Mouse (Mus musculus) lung, postnatal 0 days (tissue): ENCODE results near the gene Zmynd8. TPM values are rescaled to one million over a fixed set of nuclear protein-coding genes. Genes with fewer than 3 reads are reported as not detected.

Source experiments
- ATAC-seq: fragments of 200-750 bp; cut with Nextera tagmentation; 2 replicates; pipeline ENCODE4 v1.8.0; 2017; ENCODE audit warnings: moderate library complexity
- DNase-seq: peaks from one replicate; pipeline ENCODE4 v3.0.0-alpha.2; 2016; ENCODE audit warnings: low spot score
- H3K27ac ChIP-seq: fragments of 300-500 bp; sonication (generic); 2 replicates; pipeline ENCODE4 v1.5.1; 2014; ENCODE audit warnings: antibody characterized with exemption, mild to moderate bottlenecking, low read length, mixed read lengths
- H3K27me3 ChIP-seq: fragments of 300-500 bp; sonication (generic); replicated peaks from 2 replicates; pipeline ENCODE4 v1.6.1; 2014; ENCODE audit warnings: low read length, mixed read lengths; ENCODE audit not compliant: insufficient read depth
- H3K36me3 ChIP-seq: fragments of 300-500 bp; sonication (generic); 2 replicates; pipeline ENCODE4 v1.6.1; 2014; ENCODE audit warnings: low read length, mixed read lengths; ENCODE audit not compliant: insufficient read depth
- H3K4me1 ChIP-seq: fragments of 300-500 bp; sonication (generic); 2 replicates; pipeline ENCODE4 v1.6.1; 2014; ENCODE audit warnings: antibody characterized with exemption, low read depth, low read length, mixed read lengths; ENCODE audit not compliant: insufficient read depth
- H3K4me2 ChIP-seq: fragments of 300-500 bp; sonication (generic); replicated peaks from 2 replicates; pipeline ENCODE4 v1.6.1; 2014; ENCODE audit warnings: low read depth, mild to moderate bottlenecking, low read length, moderate library complexity, mixed read lengths
- H3K4me3 ChIP-seq: fragments of 300-500 bp; sonication (generic); 2 replicates; pipeline ENCODE4 v1.5.1; 2014; ENCODE audit warnings: low read depth, low read length
- H3K9ac ChIP-seq: fragments of 300-500 bp; sonication (generic); replicated peaks from 2 replicates; pipeline ENCODE4 v1.6.1; 2014; ENCODE audit warnings: low read depth, mild to moderate bottlenecking
- H3K9me3 ChIP-seq: fragments of 300-500 bp; sonication (generic); 2 replicates; pipeline ENCODE4 v1.6.1; 2016; ENCODE audit warnings: low read length, mixed read lengths
- CTCF ChIP-seq: IDR thresholded peaks from 2 replicates; pipeline ENCODE4 v1.5.1; 2016; ENCODE audit warnings: antibody characterized with exemption, mild to moderate bottlenecking
- EP300 ChIP-seq: IDR thresholded peaks from 2 replicates; pipeline ENCODE4 v1.6.1; 2016; ENCODE audit warnings: antibody characterized with exemption, mild to moderate bottlenecking, control low read depth
- WGBS: fragments of 180-500 bp; shearing (Covaris S2); extraction: QIAGEN DNeasy Blood & Tissue Kit; methylation state at CpG from one replicate; pipeline ENCODE4 v1.1.7; 2014; 5-methylcytosine and 5-hydroxymethylcytosine counted together
- polyA plus RNA-seq: library from polyadenylated mRNA; unstranded; fragments of >200 nt; fragmentation: Nextera tagmentation; extraction: Ambion mirVana; gene quantifications from 2 replicates; pipeline ENCODE4 v1.2.1, GENCODE M21; 2015

Gene Zmynd8
- 30.7 and 32.1 TPM in 2 replicates for polyA plus RNA-seq

DNA sequence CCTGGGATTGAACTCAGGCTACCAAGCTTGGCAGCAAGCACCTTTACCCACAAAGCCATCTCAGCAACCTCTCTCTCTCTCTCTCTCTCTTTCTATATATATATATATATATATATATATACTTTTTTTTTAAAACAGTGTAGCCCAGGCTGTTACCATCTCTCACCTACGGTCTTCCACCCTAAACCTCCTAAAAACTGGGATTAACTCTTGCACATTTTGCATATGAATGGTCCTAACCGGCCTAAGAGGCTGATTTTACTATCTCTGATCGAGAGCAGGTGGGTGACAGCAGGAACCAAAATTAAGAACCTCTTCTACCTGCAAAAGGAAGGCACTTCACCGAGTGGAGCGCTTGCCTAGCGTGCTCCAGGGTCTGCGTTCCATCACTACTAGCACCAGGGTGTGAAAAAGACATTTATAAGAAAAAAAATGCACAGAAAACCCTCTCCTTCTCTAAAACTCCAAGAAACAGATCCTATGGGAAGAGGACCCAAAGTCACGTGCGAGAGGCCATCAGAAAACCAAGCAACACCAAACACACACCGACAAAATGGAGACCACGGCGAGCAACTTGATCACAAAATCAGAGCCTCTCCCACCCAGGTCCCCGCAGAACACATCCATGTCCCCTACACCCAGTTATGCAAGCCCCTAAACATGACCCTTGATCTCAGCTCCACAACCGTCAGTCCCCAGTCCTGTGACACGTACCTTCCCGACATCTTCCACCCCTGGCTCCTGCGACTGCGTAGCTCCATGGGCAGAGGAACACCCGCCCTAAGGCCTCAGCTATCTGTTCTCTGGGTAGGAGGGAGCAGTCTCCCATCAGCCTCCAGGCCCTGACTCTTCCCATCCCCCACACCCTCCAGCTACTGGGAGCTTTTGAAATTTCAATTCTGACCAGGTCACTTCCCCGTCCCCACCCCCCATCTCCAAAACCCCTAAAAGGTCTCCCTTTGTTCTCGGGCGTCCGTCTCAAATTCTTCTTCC is at the start of gene Zmynd8:
Gene Zmynd8 (minus strand): TSS at position 815 of the 993 bp plus-strand sequence.
- Histone ChIP-seq H3K9me3 (no peaks in the 10 kb centered on the region), H3K4me1 (peaks cover 8% of the 10 kb centered on the region; the same call in 1 of the 2 replicates), H3K9ac (no peak within 1 kb of the TSS), H3K27me3 (no peaks in the 10 kb centered on the region), H3K4me2 (no peak within 1 kb of the TSS), H3K36me3 (no peaks in the 10 kb centered on the region), H3K4me3 (no peak within 1 kb of the TSS), H3K27ac (0 out of 2 replicates have a peak within 1 kb of the TSS, but pooled peaks have one; percentile 72)
- DNase-seq (no peak), ATAC-seq (no peak)
- 71% methylated on average over 23 of the region's 23 CpGs for WGBS
- no peak for TF ChIP-seq EP300
- no peak for TF ChIP-seq CTCF

DNA sequence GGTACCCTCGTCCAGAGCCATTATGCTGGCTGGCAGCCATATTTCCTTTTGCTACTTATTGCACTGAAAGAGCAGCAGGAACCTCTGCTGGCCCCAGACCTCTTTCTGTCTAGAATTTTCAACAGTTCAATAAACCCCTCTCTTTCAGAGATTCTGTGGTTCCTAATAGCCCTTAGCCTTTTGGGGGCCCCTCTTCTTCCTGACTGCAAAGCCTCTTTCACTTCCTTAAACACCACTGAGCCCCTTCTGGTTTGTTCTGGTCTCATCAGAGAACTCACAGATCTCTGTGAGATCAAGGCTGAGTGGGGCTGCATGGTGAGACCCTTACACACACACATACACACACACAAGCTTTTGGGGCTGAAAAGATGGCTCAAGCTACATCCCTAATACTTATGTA is 49.2 kb upstream of the Zmynd8 start:
- 31% methylated on average over 1 of the region's 1 CpGs for WGBS
- H3K27me3 ChIP-seq: no peaks in the 10 kb centered on the region
- H3K4me2 ChIP-seq: no peak overlapping the region
- no peaks in the 10 kb centered on the region for H3K9me3 ChIP-seq
- ATAC-seq (no peak), DNase-seq (no peak)
- no peak overlapping the region for H3K4me3 ChIP-seq
- H3K27ac ChIP-seq: no peak overlapping the region
- H3K4me1 ChIP-seq: no peaks in the 10 kb centered on the region
- H3K9ac ChIP-seq: no peak overlapping the region
- TF ChIP-seq CTCF (no peak), EP300 (no peak)
- H3K36me3 ChIP-seq: no peaks in the 10 kb centered on the region

DNA sequence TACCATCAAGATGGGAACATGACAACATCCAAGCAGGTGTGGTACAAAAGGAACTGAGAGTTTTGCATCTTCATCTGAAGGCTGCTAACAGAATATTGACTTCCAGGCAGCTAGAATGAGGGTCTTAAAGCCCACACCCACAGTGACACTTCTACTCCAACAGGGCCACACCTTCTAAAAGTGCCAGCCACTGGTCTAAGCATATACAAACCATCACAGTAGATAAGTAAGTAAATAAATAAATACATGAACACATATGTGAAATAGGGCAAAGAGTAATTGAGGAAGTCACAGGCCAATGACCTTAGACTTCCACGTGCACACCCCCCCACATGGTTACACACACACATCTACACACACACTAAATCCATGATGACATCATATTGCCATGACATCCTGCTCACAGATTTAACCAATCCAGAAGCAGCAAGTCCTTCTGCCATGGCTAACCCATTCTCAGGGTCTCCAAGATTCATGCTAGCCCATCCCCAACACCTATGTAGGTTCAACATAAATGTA is 47.3 kb upstream of the Zmynd8 start:
- no peaks in the 10 kb centered on the region for H3K4me1 ChIP-seq
- WGBS: 73% methylated on average over 1 of the region's 1 CpGs
- H3K9ac ChIP-seq: no peak overlapping the region
- H3K36me3 ChIP-seq: no peaks in the 10 kb centered on the region
- TF ChIP-seq CTCF (no peak), EP300 (no peak)
- ATAC-seq (no peak), DNase-seq (no peak)
- no peaks in the 10 kb centered on the region for H3K9me3 ChIP-seq
- H3K27ac ChIP-seq: no peak overlapping the region
- no peaks in the 10 kb centered on the region for H3K27me3 ChIP-seq
- H3K4me2 ChIP-seq: no peak overlapping the region
- no peak overlapping the region for H3K4me3 ChIP-seq

DNA sequence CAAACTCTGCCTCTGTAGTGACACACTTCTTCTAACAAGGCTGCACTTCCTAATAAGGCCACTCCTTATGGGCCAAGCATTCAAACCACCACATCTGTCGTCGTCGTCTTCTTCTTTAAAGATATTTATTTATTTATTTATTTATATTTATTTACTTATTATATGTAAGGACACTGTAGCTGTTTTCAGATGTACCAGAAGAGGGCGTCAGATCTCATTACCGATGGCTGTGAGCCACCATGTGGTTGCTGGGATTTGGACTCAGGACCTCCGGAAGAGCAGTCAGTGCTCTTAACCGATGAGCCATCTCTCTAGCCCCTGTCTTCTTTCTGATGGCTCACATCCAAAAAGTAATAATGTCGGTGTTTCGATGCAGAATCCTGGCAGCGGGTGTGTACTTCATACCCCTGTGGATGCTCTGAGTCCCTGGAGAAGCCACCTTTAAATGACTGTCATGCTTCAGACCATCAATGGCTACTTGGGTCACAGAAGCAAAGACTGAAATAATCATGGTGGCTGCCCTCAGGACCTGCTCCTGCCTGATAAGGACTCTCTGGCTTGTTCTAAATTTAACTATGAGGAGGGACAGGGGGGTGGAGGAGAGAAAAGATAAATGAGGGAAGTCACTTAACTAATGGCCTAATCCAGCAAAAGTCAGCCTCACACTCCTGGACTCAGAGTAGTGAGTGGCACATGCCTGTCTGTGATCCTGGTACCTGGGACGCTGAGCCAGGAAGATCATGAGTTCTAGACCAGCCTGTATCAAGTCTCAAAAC is 45.9 kb upstream of the Zmynd8 start:
- Histone ChIP-seq H3K4me2 (no peak overlapping the region), H3K4me1 (no peaks in the 10 kb centered on the region), H3K9me3 (no peaks in the 10 kb centered on the region), H3K27me3 (no peaks in the 10 kb centered on the region), H3K36me3 (no peaks in the 10 kb centered on the region), H3K27ac (no peak overlapping the region), H3K4me3 (no peak overlapping the region), H3K9ac (no peak overlapping the region)
- no peak for ATAC-seq
- no peak for TF ChIP-seq EP300
- TF ChIP-seq CTCF: no peak
- DNase-seq: no peak
- WGBS: 75% methylated on average over 11 of the region's 11 CpGs

DNA sequence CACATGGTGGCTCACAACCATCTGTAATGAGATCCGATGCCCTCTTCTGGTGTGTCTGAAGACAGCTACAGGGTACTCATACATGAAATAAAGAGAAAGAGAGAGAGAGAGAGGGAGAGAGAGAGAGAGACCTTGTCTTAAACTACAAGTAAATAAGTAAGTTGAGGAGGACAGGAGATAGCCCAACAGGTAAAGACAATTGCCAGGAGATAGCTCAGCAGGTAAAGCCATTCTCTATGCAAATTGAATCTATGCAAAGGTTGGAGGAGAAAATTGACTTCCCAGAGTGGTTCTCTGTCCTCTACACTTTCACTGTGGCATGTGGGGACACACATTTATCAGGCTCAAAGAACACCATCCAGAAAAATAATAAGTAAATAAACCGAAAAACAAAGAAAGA is 44.3 kb upstream of the Zmynd8 start:
- TF ChIP-seq CTCF (no peak), EP300 (no peak)
- Histone ChIP-seq H3K4me3 (no peak overlapping the region), H3K27ac (no peak overlapping the region), H3K4me1 (no peaks in the 10 kb centered on the region), H3K27me3 (no peaks in the 10 kb centered on the region), H3K9me3 (no peaks in the 10 kb centered on the region), H3K4me2 (no peak overlapping the region), H3K9ac (no peak overlapping the region), H3K36me3 (no peaks in the 10 kb centered on the region)
- no peak for ATAC-seq
- DNase-seq: no peak
- WGBS: 85% methylated on average over 2 of the region's 2 CpGs

DNA sequence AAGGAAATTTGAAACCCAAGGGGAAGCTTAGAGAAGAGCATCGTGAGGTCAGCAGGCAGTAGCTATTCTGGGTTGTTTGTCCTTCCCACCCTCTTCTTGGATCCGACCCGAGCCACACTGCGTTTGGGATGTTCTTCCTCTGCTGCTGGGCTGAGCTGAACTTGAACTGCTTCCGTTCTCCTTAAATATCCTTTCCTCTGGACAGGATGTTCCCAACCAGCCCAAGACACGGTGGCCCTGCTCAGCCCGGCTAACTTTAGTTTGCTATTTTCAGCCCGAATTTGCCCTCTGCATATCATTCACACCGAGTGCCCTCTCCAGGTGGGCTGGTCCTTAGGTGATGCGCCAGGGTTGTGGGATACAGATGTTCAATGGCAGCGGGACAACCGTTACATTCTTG is 37.3 kb upstream of the Zmynd8 start:
- Histone ChIP-seq H3K27me3 (no peaks in the 10 kb centered on the region), H3K36me3 (no peaks in the 10 kb centered on the region), H3K9me3 (no peaks in the 10 kb centered on the region), H3K4me2 (no peak overlapping the region), H3K4me3 (no peak overlapping the region), H3K9ac (no peak overlapping the region), H3K4me1 (0 out of 2 replicates have a peak, but pooled peaks cover 4% of the 10 kb centered on the region), H3K27ac (peak overlapping the region; percentile 33; the same call in 1 of the 2 replicates)
- ATAC-seq (peak; percentile 69), DNase-seq (no peak)
- WGBS: 31% methylated on average over 12 of the region's 12 CpGs
- no peak for TF ChIP-seq CTCF
- TF ChIP-seq EP300: peak; percentile 73
